Mouse (Mus musculus): Measurements from ENCODE around the gene Agl. TPM values are rescaled to one million over a fixed set of nuclear protein-coding genes. Genes with fewer than 3 reads are reported as not detected.

Agl gene
- polyA plus RNA-seq, 1 experiment: 20.8 TPM

DNA sequence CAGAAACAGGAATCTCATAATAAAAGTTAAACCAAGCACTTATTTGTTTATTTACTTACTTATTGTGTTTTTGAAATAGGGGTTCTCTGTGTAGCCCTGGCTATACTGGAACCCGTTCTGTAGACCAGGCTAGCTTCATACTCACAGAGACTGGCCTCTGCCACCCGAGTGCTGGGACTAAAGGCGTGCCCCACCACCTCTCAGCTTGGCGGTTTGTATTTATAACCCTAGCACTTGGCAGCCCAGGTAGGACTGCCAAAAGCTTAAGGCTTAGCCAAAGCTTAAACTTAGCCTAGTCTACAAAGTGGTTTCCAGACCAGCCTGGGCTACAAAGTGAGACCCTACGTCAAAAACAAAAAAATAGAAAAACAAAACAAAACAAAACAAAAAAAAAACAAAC is 19.1 kb downstream of the Agl start:
- TF ChIP-seq CTCF (IDR thresholded peaks at IDR 0.05; ENCODE audit: borderline replicate concordance, insufficient read depth, low read depth, low read length) (no peak), POLR2A (IDR thresholded peaks at IDR 0.05; ENCODE audit: borderline replicate concordance, insufficient read depth, low read length) (no peak)
- Histone ChIP-seq H3K4me1 (ENCODE audit: control insufficient read depth, insufficient read depth, low read length) (no peaks in the 10 kb centered on the region), H3K27me3 (ENCODE audit: control insufficient read depth, insufficient read depth, low read length) (no peaks in the 10 kb centered on the region), H3K4me3 (replicated peaks; ENCODE audit: insufficient read depth, low read depth, low read length) (no peak overlapping the region), H3K27ac (ENCODE audit: insufficient read depth, low read length) (no peak overlapping the region)
- DNase-seq: no peak
- 90% methylated on average over 5 of the region's 5 CpGs for WGBS

GRCm38 (mm10) chr3:116786543-116786942 is 21.4 kb downstream of the Agl start:
- no peak overlapping the region for H3K27ac ChIP-seq (ENCODE audit: insufficient read depth, low read length)
- no peak for DNase-seq
- 81% methylated on average over 9 of the region's 9 CpGs for WGBS
- TF ChIP-seq POLR2A (IDR thresholded peaks at IDR 0.05; ENCODE audit: borderline replicate concordance, insufficient read depth, low read length) (no peak), CTCF (IDR thresholded peaks at IDR 0.05; ENCODE audit: borderline replicate concordance, insufficient read depth, low read depth, low read length) (no peak)
- no peak overlapping the region for H3K4me3 ChIP-seq (replicated peaks; ENCODE audit: insufficient read depth, low read depth, low read length)
- H3K27me3 ChIP-seq (ENCODE audit: control insufficient read depth, insufficient read depth, low read length): no peaks in the 10 kb centered on the region
- no peaks in the 10 kb centered on the region for H3K4me1 ChIP-seq (ENCODE audit: control insufficient read depth, insufficient read depth, low read length)

- H3K27ac ChIP-seq (ENCODE audit: insufficient read depth, low read length): no peak overlapping the region
- no peaks in the 10 kb centered on the region for H3K4me1 ChIP-seq (ENCODE audit: control insufficient read depth, insufficient read depth, low read length)
- no peak overlapping the region for H3K4me3 ChIP-seq (replicated peaks; ENCODE audit: insufficient read depth, low read depth, low read length)
- 96% methylated on average over 8 of the region's 8 CpGs for WGBS
- no peak for DNase-seq
- H3K27me3 ChIP-seq (ENCODE audit: control insufficient read depth, insufficient read depth, low read length): no peaks in the 10 kb centered on the region
- no peak for TF ChIP-seq CTCF (IDR thresholded peaks at IDR 0.05; ENCODE audit: borderline replicate concordance, insufficient read depth, low read depth, low read length)
- TF ChIP-seq POLR2A (IDR thresholded peaks at IDR 0.05; ENCODE audit: borderline replicate concordance, insufficient read depth, low read length): no peak
These were observed 22.1 kb downstream of the Agl start for GRCm38 (mm10) chr3:116785820-116786219.

DNA sequence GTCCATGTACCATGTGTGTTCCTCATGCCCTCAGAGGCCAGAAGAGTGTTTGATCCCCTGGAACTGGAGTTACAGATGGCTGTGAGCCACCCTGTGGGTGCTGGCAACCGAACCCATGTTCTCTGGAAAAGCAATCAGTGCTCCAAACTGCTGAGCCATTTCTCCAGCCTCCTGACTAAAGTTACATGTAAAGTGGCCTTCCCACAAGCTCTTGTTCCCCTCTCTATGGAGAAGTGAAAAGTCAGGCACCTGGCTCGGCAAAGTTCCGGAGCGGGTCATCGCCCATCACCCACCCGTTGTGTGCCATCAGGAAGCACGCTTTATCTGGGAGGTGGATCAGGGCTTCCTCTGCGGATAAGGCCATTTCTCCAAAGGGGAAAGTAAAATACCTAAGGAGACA is 23.2 kb downstream of the Agl start:
- 92% methylated on average over 8 of the region's 8 CpGs for WGBS
- no peak for DNase-seq
- no peaks in the 10 kb centered on the region for H3K27me3 ChIP-seq (ENCODE audit: control insufficient read depth, insufficient read depth, low read length)
- no peaks in the 10 kb centered on the region for H3K4me1 ChIP-seq (ENCODE audit: control insufficient read depth, insufficient read depth, low read length)
- no peak overlapping the region for H3K4me3 ChIP-seq (replicated peaks; ENCODE audit: insufficient read depth, low read depth, low read length)
- no peak overlapping the region for H3K27ac ChIP-seq (ENCODE audit: insufficient read depth, low read length)
- no peak for TF ChIP-seq CTCF (IDR thresholded peaks at IDR 0.05; ENCODE audit: borderline replicate concordance, insufficient read depth, low read depth, low read length)
- no peak for TF ChIP-seq POLR2A (IDR thresholded peaks at IDR 0.05; ENCODE audit: borderline replicate concordance, insufficient read depth, low read length)

DNA sequence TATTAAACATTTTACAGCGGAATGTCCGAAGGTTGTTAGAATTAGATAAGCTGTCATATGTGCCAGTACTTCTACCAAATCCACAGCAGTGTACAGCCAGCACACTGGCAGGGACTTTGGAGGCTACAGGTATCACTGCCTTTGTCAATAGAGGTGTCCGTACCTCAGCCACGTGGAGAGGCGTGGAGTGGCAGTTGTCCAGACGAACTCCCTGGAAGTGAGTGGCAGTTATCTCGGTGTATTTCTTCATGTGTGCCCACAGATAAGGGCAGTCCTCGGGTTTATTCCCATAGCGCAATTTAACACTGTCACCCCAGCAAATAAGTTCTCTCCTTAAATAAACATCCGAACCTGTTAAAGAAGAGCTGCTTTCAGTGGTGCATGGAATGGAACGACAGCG is 23.7 kb downstream of the Agl start:
- Histone ChIP-seq H3K4me1 (ENCODE audit: control insufficient read depth, insufficient read depth, low read length) (no peaks in the 10 kb centered on the region), H3K27me3 (ENCODE audit: control insufficient read depth, insufficient read depth, low read length) (no peaks in the 10 kb centered on the region), H3K27ac (ENCODE audit: insufficient read depth, low read length) (no peak overlapping the region), H3K4me3 (replicated peaks; ENCODE audit: insufficient read depth, low read depth, low read length) (no peak overlapping the region)
- 92% methylated on average over 12 of the region's 12 CpGs for WGBS
- TF ChIP-seq CTCF (IDR thresholded peaks at IDR 0.05; ENCODE audit: borderline replicate concordance, insufficient read depth, low read depth, low read length) (no peak), POLR2A (IDR thresholded peaks at IDR 0.05; ENCODE audit: borderline replicate concordance, insufficient read depth, low read length) (no peak)
- no peak for DNase-seq

GRCm38 (mm10) chr3:116776961-116777360 is 31.0 kb downstream of the Agl start:
- 91% methylated on average over 2 of the region's 2 CpGs for WGBS
- Histone ChIP-seq H3K4me3 (replicated peaks; ENCODE audit: insufficient read depth, low read depth, low read length) (no peak overlapping the region), H3K27me3 (ENCODE audit: control insufficient read depth, insufficient read depth, low read length) (no peaks in the 10 kb centered on the region), H3K4me1 (ENCODE audit: control insufficient read depth, insufficient read depth, low read length) (no peaks in the 10 kb centered on the region), H3K27ac (ENCODE audit: insufficient read depth, low read length) (no peak overlapping the region)
- no peak for DNase-seq
- TF ChIP-seq POLR2A (IDR thresholded peaks at IDR 0.05; ENCODE audit: borderline replicate concordance, insufficient read depth, low read length) (no peak), CTCF (IDR thresholded peaks at IDR 0.05; ENCODE audit: borderline replicate concordance, insufficient read depth, low read depth, low read length) (no peak)

DNA sequence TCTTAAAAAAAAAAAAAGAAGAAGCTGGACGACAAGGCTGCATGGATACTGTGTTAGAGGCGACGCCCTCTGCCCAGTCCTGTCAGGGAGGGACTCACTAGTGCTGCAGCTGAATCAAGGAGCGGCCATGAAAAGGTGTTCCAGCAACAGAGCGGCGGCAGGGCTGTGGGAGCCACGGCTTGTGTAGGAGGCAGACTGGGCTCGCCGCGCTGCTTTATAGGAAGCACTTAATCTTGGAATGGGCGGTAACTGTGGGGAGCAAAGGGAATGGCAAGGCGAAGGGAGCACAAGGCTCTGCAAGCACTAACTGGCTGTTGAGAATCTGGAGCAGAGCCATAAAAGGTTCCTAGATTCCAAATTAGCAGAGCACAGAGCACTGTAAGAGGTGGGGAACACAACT is 34.1 kb downstream of the Agl start:
- H3K27ac ChIP-seq (ENCODE audit: insufficient read depth, low read length): no peak overlapping the region
- no peaks in the 10 kb centered on the region for H3K4me1 ChIP-seq (ENCODE audit: control insufficient read depth, insufficient read depth, low read length)
- WGBS: 87% methylated on average over 12 of the region's 12 CpGs
- no peak for DNase-seq
- no peak overlapping the region for H3K4me3 ChIP-seq (replicated peaks; ENCODE audit: insufficient read depth, low read depth, low read length)
- no peaks in the 10 kb centered on the region for H3K27me3 ChIP-seq (ENCODE audit: control insufficient read depth, insufficient read depth, low read length)
- TF ChIP-seq CTCF (IDR thresholded peaks at IDR 0.05; ENCODE audit: borderline replicate concordance, insufficient read depth, low read depth, low read length): no peak
- no peak for TF ChIP-seq POLR2A (IDR thresholded peaks at IDR 0.05; ENCODE audit: borderline replicate concordance, insufficient read depth, low read length)

GRCm38 (mm10) chr3:116771597-116771996 is 36.4 kb downstream of the Agl start:
- DNase-seq: no peak
- Histone ChIP-seq H3K4me1 (ENCODE audit: control insufficient read depth, insufficient read depth, low read length) (no peaks in the 10 kb centered on the region), H3K4me3 (replicated peaks; ENCODE audit: insufficient read depth, low read depth, low read length) (no peak overlapping the region), H3K27me3 (ENCODE audit: control insufficient read depth, insufficient read depth, low read length) (no peaks in the 10 kb centered on the region), H3K27ac (ENCODE audit: insufficient read depth, low read length) (no peak overlapping the region)
- TF ChIP-seq POLR2A (IDR thresholded peaks at IDR 0.05; ENCODE audit: borderline replicate concordance, insufficient read depth, low read length): no peak
- no peak for TF ChIP-seq CTCF (IDR thresholded peaks at IDR 0.05; ENCODE audit: borderline replicate concordance, insufficient read depth, low read depth, low read length)
- WGBS: 84% methylated on average over 2 of the region's 2 CpGs

Measured in cerebellum, adult 2 months (tissue).